16 mouse cellular contexts compared by ENCODE assay signal in the genomic region with DNA sequence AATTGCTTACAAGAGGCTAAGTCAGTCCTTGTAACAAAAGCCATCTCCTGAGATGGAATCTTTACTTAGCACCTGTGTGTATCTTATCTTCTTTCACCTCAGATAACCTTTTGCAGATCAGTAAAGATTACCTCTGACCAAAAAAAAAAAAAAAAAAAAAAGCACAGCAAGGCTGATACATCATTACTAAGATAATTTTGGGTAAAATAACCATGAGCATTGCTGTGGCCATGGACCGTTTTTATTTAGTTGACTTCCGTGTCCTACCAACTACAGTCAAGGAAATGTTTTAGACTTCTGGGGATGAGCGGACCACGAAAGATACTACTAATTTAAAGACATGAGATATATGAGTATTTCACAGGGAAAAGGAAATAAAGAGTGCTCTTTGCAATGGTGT.
"Had no signal": no experiment of that assay in that cellular context is flagged by ENCODE, and none has a peak within 500 bp of the region (broad histone marks: within the 10 kb centered on the region; RNA-seq: fewer than 3 reads in every experiment).

No protein-coding gene starts in this region.

- H3K4me1 ChIP-seq: neural tube, embryonic 13.5 days; neural tube, embryonic 15.5 days; stomach, embryonic 15.5 days had no signal

- H3K4me3 ChIP-seq: neural tube, embryonic 13.5 days; neural tube, embryonic 15.5 days; stomach, embryonic 15.5 days had no signal

- H3K9me3 ChIP-seq: neural tube, embryonic 13.5 days; neural tube, embryonic 15.5 days; stomach, embryonic 15.5 days had no signal

- H3K36me3 ChIP-seq: neural tube, embryonic 13.5 days; neural tube, embryonic 15.5 days; stomach, embryonic 15.5 days had no signal

- H3K9ac ChIP-seq: neural tube, embryonic 13.5 days; neural tube, embryonic 15.5 days; stomach, embryonic 15.5 days had no signal

- DNase-seq: retina, postnatal 1 day; right cerebral cortex, adult 18-20 months; right cerebral cortex, postnatal 14 days; right cerebral cortex, postnatal 25 days; right cerebral cortex, postnatal 4 days; spleen, adult 18-20 months; thymus, adult 18-20 months; thymus, adult 2 months; thymus, postnatal 14 days; thymus, postnatal 25 days; thymus, postnatal 36 days; thymus, postnatal 4 days had no signal

- H3K27ac ChIP-seq: neural tube, embryonic 13.5 days; neural tube, embryonic 15.5 days; stomach, embryonic 15.5 days; stomach, postnatal 0 days had no signal
